Mouse (Mus musculus) brain, embryonic 14.5 days (tissue): ENCODE results near the gene Hexim1. TPM values are rescaled to one million over a fixed set of nuclear protein-coding genes. Genes with fewer than 3 reads are reported as not detected.

Experiments
- DNase-seq: peaks from one replicate; pipeline ENCODE4 v3.0.0-alpha.2; 2011; ENCODE audit warnings: low read depth
- CTCF ChIP-seq: fragments of 200-500 bp; IDR thresholded peaks from 2 replicates; pipeline ENCODE4 v1.5.1; 2012; ENCODE audit warnings: inconsistent platforms, mild to moderate bottlenecking, moderate library complexity, borderline replicate concordance; ENCODE audit not compliant: insufficient read depth, insufficient read length; ENCODE audit errors: extremely low read depth
- POLR2A ChIP-seq: fragments of 200-500 bp; IDR thresholded peaks from 2 replicates; pipeline ENCODE4 v1.6.1; 2012; ENCODE audit warnings: mild to moderate bottlenecking, inconsistent platforms, borderline replicate concordance; ENCODE audit not compliant: poor library complexity, insufficient read depth, insufficient read length, severe bottlenecking; ENCODE audit errors: extremely low read depth
- polyA plus RNA-seq: library from polyadenylated mRNA; depleted of rRNA; stranded (reverse); fragments of >200 nt; gene quantifications from 2 replicates; pipeline ENCODE4 v1.2.3, GENCODE M21; 2012; rRNA removed

Hexim1 gene
- polyA plus RNA-seq, 1 experiment = 18.9 TPM

DNA sequence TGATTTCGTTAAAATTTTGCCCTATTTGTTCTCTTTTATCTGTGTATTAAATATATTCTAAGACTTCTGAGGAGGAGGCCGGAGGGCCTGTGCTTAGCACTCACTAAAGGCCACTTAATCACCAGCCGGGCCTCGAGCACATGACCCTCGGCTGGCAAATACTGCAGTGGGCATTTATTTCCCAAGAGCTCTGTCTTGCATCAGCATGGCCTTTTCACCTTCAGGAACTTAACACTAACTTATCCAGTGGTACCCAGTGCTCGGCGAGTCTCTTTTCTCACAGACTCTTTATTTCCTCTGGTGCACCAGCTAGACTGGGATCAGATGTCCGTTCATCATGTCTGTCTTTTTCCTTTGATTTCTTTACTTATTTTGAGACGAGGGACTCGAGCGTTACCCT is 44.7 kb downstream of the Hexim1 start:
- no peak for DNase-seq
- no peak for TF ChIP-seq CTCF
- TF ChIP-seq POLR2A = no peak

DNA sequence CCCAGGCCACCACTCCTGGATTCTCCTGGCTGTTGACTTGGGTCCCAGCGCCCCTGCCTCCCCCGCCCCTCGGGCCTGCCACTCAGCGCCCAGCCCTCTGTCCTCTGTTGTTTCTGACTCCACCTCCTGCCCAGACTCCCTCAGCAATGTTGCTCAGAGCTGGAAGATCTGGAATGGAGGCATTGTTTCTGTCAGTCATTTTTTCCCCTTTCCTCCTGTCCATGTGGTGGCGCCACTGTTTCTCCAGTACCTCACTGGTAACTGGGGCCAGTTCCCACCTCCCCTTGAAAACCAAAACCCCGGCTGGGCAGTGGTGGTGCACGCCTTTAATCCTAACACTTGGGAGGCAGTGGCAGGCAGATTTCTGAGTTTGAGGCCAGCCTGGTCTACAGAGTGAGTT is 45.4 kb downstream of the Hexim1 start:
- DNase-seq = no peak
- TF ChIP-seq POLR2A (no peak), CTCF (no peak)

DNA sequence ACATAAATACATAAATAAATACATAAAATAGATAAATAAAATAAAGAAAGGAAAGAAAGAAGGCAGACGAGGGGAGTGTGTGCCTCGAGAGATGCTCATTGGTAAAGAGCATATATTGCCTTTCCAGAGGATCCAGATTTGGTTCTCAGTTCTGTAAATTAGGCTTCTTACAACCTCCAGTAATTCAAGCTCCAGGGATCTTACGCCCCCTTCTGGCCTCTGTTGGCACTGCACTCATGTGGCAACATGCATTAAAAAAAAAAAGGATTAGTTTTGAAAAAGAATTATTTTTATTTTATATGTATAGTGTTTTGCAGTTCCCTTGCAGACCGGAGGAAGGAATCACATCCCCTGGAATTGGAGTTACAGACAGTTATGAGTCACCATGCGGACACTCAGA is 46.1 kb downstream of the Hexim1 start:
- TF ChIP-seq CTCF = peak; percentile 24; the same call in 1 of the 2 replicates
- TF ChIP-seq POLR2A = no peak
- no peak for DNase-seq

DNA sequence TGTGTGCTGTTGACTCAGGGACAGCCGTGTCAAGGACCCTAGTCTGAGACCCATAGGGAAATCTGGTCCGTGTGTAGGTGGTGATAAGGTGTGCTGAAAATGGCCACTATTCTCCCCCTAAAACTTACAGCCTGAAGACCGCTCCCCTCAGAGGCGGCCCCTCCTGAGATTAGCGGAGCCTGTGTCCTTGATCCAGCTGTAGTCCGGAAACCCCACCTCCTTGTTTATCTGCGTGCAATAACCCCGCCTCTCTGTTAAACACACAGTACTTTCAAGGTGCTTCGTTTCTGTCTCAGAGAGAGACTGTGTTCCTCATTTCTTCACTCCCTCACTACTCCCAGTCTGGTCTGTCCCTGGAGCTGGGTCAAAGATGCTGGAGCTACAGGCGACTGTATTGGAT is 48.4 kb downstream of the Hexim1 start:
- no peak for DNase-seq
- TF ChIP-seq CTCF = no peak
- TF ChIP-seq POLR2A = no peak

DNA sequence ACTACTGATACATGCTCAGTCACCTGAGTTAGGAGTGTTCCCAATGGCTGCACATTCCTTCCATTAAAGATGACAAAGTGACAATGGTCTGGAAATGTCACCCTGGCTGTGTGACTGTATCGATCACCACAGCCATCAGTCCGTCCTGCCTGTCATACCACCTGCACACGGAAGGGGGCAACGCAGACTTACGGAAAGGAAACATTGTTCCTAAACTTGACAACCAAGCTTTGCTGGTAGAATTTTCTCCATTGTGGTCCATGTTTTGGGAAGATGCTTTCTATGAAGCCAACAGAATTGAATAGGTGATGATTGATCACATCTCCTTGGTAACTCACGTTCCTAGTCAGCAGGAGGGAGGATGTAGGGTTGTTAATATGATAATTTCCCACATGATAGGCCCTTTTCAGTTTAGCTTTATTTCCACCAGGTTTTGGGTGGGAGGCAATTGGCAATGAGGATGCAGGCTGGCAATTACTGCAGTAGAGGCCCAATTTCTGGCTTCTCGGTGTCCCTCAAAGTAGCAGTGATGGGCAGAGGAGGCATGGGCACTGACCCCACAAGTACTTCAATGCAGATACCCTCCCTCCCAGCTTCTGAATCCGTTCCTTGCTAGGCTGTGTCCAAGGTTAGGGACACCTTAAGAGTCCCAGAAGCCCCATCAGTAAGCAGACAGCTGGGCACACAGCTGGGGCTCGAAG is 52.8 kb downstream of the Hexim1 start:
- TF ChIP-seq CTCF (peak; percentile 88), POLR2A (no peak)
- peak; percentile 79 for DNase-seq

Other genes with a start within 250 kb of the Hexim1 start
- 114 and 117 TPM in 2 replicates for gene Eftud2, start 235.2 kb upstream of the Hexim1 start, polyA plus RNA-seq
- 1.1 and 1.3 TPM in 2 replicates for gene Ccdc103, start 235.0 kb upstream of the Hexim1 start, polyA plus RNA-seq
- 0.09 and 0.12 TPM in 2 replicates for gene Fam187a, start 231.1 kb upstream of the Hexim1 start, polyA plus RNA-seq
- 0.26 and 0.29 TPM in 2 replicates for gene Gfap, start 215.3 kb upstream of the Hexim1 start, polyA plus RNA-seq
- gene Kif18b, start 191.1 kb upstream of the Hexim1 start, polyA plus RNA-seq = 9.3 and 15.9 TPM in 2 replicates
- gene C1ql1, start 169.5 kb upstream of the Hexim1 start, polyA plus RNA-seq = 12.2 and 19.0 TPM in 2 replicates
- 40.1 and 42.3 TPM in 2 replicates for gene Nmt1, start 88.0 kb upstream of the Hexim1 start, polyA plus RNA-seq
- gene Dcakd, start 87.9 kb upstream of the Hexim1 start, polyA plus RNA-seq = 236 and 262 TPM in 2 replicates
- 3.6 TPM in 2 replicates for gene Plcd3, start 14.6 kb upstream of the Hexim1 start, polyA plus RNA-seq
- 4.5 and 4.6 TPM in 2 replicates for gene Acbd4, start 14.5 kb upstream of the Hexim1 start, polyA plus RNA-seq
- 12.5 and 18.7 TPM in 2 replicates for gene Hexim2, start 16.2 kb downstream of the Hexim1 start, polyA plus RNA-seq
- gene Fmnl1, start 54.9 kb downstream of the Hexim1 start, polyA plus RNA-seq = 16.1 and 28.6 TPM in 2 replicates
- gene 1700023F06Rik, start 92.3 kb downstream of the Hexim1 start, polyA plus RNA-seq = 1.4 and 1.7 TPM in 2 replicates
- gene Spata32, start 102.2 kb downstream of the Hexim1 start, polyA plus RNA-seq = 0.48 and 0.68 TPM in 2 replicates
- gene Map3k14, start 151.2 kb downstream of the Hexim1 start, polyA plus RNA-seq = 4.6 and 6.3 TPM in 2 replicates
- gene Arhgap27, start 247.5 kb downstream of the Hexim1 start, polyA plus RNA-seq = 6.7 and 7.0 TPM in 2 replicates